Mouse (Mus musculus) cerebellum, postnatal 10 days (tissue): ENCODE results near the gene Cyfip1.

Experiments used
- DNase-seq, 2 experiments: peaks; one replicate each; pipeline ENCODE4 v3.0.0; 2021; ENCODE audit warnings: mixed read lengths in 2 of 2

Cyfip1 gene

DNA sequence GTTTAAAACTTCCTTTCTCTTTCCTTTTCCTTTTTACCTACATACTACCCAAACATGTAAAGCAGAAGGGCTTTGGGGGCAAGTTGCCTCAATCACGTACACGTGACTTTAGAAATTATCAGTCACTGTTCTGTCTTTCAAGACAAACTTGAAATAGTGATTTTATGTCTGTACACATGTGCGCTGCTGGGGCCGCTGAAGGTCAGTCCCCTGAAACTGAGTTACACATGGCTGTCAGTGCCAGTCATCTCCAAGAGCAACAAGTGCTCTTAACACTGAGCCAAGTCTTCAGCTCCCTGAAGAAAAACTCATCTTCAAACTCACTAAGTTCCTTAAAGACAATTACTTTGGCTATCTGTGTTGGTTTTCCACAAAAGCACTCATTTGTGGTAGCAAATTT, 116.4 kb downstream of the Cyfip1 start:
- no peak for DNase-seq

GRCm38 (mm10) chr7:55959801-55960200, 118.3 kb downstream of the Cyfip1 start:
- DNase-seq: no peak

GRCm38 (mm10) chr7:55960506-55960905, 119.0 kb downstream of the Cyfip1 start:
- DNase-seq: no peak

DNA sequence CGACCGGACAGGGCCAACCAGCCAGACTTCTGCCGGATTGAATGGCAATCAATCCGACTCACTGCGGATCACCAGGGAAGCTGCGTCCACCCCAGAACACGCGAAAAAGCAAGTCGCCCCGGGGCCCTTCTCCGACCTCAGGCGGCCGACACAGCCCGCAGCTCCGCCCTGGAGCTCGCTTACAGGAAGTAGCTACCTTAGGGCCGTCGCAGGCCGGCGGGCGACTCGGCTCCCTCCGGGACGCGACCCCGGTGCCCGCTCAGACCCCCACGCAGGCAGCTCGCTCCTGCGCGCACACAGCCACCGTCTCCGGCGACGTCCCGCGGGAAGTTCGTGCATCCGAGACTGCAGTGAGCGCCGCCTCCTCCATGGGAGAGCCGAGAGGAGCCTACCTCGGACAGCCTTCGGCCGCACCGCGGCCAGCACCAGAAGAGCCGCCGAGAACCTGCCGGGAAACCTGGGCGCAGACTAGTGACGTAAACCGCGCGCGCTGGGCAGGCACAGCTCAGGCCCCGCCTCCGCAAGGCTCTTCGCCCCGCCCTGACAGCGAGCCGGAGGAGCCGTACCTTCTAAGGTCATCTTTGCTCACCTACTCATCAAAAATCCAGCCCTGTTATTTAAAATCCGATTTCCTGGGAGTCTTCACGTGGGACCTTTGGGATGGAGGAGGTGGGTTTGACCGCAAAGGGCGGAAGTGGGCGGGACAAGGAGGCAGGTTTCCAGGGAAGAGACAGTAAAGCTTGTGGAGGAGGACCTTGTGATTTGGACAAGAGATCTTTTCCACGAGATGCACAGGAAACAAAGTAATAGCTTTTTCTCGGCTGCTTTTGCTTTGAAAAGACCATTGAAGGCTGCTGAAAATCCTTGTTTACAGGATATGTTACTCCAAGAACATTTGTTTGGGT, 120.7 kb downstream of the Cyfip1 start, which contains the start of gene Nipa2:
Nipa2 (minus strand) TSS at position 473 of the 905 bp plus-strand sequence.
- DNase-seq: peak; percentile 98 to 99

DNA sequence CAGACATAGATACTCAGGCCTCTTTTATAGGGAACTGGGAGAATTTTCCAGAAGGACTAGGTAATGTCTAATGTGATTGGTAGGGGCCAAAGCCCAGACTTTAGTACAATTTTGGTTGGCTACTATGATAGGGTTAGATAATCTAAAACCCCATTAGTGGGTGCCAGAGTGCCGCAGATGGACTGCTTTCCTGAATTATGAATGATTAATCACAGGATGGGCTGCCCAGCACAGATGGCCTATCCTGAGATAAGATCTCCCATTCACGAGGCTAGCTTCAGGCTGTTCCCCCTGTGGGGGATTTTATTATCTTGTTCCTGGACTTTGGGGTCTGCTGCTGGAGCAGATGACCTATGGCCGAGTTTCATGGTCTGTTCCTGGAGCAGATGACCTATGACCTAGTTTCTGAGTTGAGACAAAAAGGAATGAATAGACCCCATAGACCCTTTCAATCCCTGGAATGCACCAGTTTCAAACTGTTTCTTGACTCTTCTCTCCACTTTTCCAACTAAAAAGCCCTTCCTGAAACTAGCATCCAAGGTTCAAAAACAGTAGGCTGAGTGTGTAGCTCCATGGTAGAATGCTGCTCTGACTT, 125.4 kb downstream of the Cyfip1 start:
- peak in 1 of 2 experiments; percentile 9 for DNase-seq

- DNase-seq: peak in 1 of 2 experiments; percentile 10
Measured at GRCm38 (mm10) chr7:55968258-55968901, 126.8 kb downstream of the Cyfip1 start.

- no peak for DNase-seq
Measured at GRCm38 (mm10) chr7:55969415-55969814, 127.9 kb downstream of the Cyfip1 start.

- no peak for DNase-seq
Measured at GRCm38 (mm10) chr7:55974429-55974828, 132.9 kb downstream of the Cyfip1 start.

- DNase-seq: no peak
Measured at GRCm38 (mm10) chr7:55981511-55981910, 140.0 kb downstream of the Cyfip1 start.
